Mouse (Mus musculus): ENCODE measurements around the gene Slc8a1. TPM values are rescaled to one million over a fixed set of nuclear protein-coding genes. Genes with fewer than 3 reads are reported as not detected.

Slc8a1 gene
- polyA plus RNA-seq, 1 experiment from 2014 or later = 83.6 TPM

DNA sequence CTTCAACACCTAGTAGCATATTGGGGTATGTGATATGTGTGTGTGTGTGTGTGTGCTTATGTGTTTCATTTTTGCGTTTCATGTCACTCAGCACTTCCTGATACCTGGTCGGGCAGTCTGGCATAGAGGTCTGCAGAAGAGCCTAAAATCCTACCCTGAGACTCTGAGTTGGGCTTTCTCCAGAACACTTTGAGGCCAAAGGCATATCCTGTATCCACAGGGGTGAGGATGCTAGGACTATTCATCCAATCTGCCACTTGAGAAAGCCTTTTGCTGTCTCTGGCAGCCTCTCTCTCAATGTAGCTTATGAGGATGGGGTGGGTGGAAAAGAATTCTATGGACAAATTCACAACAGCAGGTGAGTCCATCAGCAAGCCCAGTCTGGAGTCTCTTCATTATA lies 234.1 kb downstream of the Slc8a1 start:
- Histone ChIP-seq H3K27ac (peak overlapping the region; percentile 24; the same call in 1 of the 2 replicates), H3K36me3 (no peaks in the 10 kb centered on the region), H3K4me3 (no peak overlapping the region), H3K9me3 (replicated peaks) (no peaks in the 10 kb centered on the region), H3K9ac (no peak overlapping the region), H3K27me3 (no peaks in the 10 kb centered on the region), H3K4me1 (replicated peaks) (peaks cover 26% of the 10 kb centered on the region), H3K4me2 (no peak overlapping the region)
- ATAC-seq (replicated peaks; ENCODE audit: insufficient number of reproducible peaks, insufficient read depth, low FRiP score, low read depth) = no peak
- WGBS = 60% methylated on average over 2 of the region's 2 CpGs

DNA sequence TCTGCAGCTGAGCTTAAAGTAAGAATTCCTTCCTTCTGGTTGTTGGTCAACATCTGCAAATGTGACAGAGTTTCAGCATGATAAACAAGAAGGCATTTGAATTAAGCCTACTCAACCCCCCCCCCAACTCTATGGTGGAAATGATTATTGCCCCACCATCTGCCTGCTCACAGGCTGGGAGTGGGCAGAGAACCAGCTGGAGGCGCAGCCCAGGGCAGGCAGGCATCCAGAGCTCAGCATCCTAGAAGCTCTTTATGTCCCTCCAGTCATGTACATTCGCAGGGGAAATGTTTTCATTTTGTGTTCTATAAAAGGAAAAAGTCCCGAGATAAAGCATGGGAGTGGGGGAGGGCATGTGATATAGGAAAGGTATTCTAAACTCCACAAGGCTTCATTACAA lies 235.4 kb downstream of the Slc8a1 start:
- Histone ChIP-seq H3K9ac (no peak overlapping the region), H3K4me1 (replicated peaks) (peaks cover 30% of the 10 kb centered on the region), H3K36me3 (no peaks in the 10 kb centered on the region), H3K27ac (peak overlapping the region; percentile 31; the same call in 1 of the 2 replicates), H3K27me3 (no peaks in the 10 kb centered on the region), H3K4me3 (no peak overlapping the region), H3K9me3 (replicated peaks) (no peaks in the 10 kb centered on the region), H3K4me2 (no peak overlapping the region)
- no peak for ATAC-seq (replicated peaks; ENCODE audit: insufficient number of reproducible peaks, insufficient read depth, low FRiP score, low read depth)
- 57% methylated on average over 3 of the region's 3 CpGs for WGBS

DNA sequence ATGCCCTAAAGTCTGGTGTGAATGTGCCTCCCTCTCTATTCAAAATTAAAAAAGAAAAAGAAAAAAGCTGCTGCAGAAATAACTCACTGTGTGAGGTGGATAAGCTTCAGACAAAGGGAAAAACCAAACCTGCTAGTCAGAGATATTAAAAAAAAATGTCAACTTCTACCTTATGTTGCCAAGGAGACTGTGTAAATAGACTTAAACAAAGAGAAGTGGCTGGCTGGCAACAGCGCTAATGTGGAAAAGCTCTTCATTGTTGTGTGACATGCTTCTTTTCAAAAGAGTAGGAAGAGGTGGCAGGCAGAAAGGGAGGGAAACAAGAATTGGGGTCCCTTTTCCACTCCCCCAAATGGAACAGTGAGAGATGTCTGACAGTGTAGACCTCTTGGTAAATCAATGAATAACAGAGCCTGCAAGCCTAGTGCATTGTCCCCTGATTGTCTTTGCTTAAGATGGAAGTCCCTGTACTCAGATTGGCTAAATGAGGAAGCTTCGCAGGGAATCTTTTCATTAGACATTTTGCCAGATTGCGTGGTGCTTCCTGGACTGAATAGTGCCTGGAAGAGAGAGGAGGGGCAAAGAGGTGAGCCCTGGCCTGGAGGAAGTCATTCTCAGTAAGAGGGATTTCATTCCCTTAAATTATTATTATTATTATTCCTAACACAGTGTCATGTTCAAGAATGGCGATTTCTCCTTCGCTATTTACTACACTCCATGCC lies 237.3 kb downstream of the Slc8a1 start:
- H3K27me3 ChIP-seq = no peaks in the 10 kb centered on the region
- peak overlapping the region; percentile 45 for H3K27ac ChIP-seq
- H3K4me2 ChIP-seq = no peak overlapping the region
- no peak for ATAC-seq (replicated peaks; ENCODE audit: insufficient number of reproducible peaks, insufficient read depth, low FRiP score, low read depth)
- WGBS = 77% methylated on average over 5 of the region's 5 CpGs
- H3K4me1 ChIP-seq (replicated peaks) = peaks cover 32% of the 10 kb centered on the region
- no peak overlapping the region for H3K4me3 ChIP-seq
- H3K36me3 ChIP-seq = no peaks in the 10 kb centered on the region
- no peaks in the 10 kb centered on the region for H3K9me3 ChIP-seq (replicated peaks)
- no peak overlapping the region for H3K9ac ChIP-seq

DNA sequence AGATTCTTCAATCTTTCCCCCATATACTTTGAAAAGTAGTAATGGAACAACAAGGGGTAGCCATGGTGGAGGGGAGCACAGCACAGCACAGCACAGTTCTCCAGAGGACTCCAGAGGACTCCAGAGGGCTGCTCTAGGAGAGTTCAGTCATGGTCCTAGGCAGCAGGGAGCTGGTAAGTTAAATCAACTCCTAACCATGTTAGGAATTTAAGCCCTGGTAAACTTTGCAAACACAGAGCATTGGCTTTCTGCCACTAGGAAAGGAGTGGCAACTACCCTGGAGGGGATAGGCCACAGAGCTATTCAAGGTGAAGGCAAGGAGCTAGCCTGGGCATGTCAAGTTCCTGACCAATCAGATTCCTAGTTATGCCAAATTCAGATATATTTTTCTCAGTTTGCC lies 240.3 kb downstream of the Slc8a1 start:
- no peaks in the 10 kb centered on the region for H3K27me3 ChIP-seq
- no peak overlapping the region for H3K4me2 ChIP-seq
- H3K36me3 ChIP-seq = no peaks in the 10 kb centered on the region
- H3K4me3 ChIP-seq = no peak overlapping the region
- H3K9me3 ChIP-seq (replicated peaks) = no peaks in the 10 kb centered on the region
- peak overlapping the region; percentile 53; the same call in 1 of the 2 replicates for H3K27ac ChIP-seq
- no peak overlapping the region for H3K9ac ChIP-seq
- H3K4me1 ChIP-seq (replicated peaks) = peaks cover 38% of the 10 kb centered on the region
- ATAC-seq (replicated peaks; ENCODE audit: insufficient number of reproducible peaks, insufficient read depth, low FRiP score, low read depth) = 0 out of 2 replicates have a peak, but pooled peaks have one; percentile 24

DNA sequence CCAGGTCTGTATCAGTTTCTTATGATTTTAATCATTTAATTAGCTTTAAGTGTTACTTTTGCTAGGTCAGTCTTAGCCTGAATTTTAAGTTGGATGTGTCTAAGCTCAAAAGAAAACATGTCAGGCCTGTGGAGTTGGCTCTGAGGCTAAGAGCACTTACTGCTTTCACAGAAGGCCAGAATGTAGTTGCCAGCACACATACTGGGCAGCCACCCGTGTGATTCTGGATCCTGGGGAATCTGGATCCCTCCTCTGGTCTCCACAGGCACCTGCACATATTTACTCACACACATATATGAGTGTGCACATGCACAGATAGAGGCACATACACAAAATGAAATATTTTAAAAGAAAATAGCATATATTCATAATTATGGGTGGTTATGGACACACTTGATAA lies 241.6 kb downstream of the Slc8a1 start:
- no peaks in the 10 kb centered on the region for H3K27me3 ChIP-seq
- H3K4me1 ChIP-seq (replicated peaks) = peaks cover 39% of the 10 kb centered on the region
- no peak overlapping the region for H3K4me2 ChIP-seq
- H3K9me3 ChIP-seq (replicated peaks) = no peaks in the 10 kb centered on the region
- H3K4me3 ChIP-seq = no peak overlapping the region
- ATAC-seq (replicated peaks; ENCODE audit: insufficient number of reproducible peaks, insufficient read depth, low FRiP score, low read depth) = no peak
- no peaks in the 10 kb centered on the region for H3K36me3 ChIP-seq
- no peak overlapping the region for H3K27ac ChIP-seq
- 61% methylated on average over 1 of the region's 1 CpGs for WGBS
- H3K9ac ChIP-seq = no peak overlapping the region

DNA sequence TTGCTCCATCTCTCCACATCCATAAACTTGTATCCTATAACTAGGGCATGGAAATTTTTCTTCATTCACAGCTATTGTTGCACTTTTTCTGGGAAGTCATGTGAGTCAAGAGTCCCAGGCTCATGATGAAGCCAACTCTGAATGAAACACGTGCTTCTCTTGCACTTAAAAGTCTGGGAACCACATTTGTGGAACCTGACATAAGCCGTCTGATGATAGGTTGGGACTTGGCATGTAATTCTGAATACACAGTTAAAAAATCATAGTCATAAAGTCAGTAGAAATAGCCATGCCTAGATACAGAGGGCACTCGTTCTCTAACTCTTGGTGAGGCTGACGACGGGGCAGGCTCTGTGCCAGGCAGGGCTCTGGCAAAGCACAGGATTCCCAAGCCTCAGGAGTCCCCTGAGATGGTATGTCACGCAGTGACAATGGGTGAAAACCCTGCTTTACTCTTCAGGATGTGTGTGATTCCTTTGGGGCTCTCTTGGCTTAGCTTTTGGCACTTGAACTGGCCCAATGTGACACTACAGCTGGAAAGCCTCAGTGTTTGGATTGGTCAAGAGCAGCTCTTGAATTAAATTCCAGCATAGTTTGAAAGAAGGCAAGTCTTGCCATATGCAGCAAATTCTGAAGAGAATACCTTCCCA lies 245.8 kb downstream of the Slc8a1 start:
- no peaks in the 10 kb centered on the region for H3K27me3 ChIP-seq
- H3K4me3 ChIP-seq = no peak overlapping the region
- peak overlapping the region; percentile 70 for H3K27ac ChIP-seq
- no peaks in the 10 kb centered on the region for H3K9me3 ChIP-seq (replicated peaks)
- H3K9ac ChIP-seq = no peak overlapping the region
- 29% methylated on average over 6 of the region's 6 CpGs for WGBS
- no peaks in the 10 kb centered on the region for H3K36me3 ChIP-seq
- H3K4me2 ChIP-seq = no peak overlapping the region
- H3K4me1 ChIP-seq (replicated peaks) = peaks cover 28% of the 10 kb centered on the region
- ATAC-seq (replicated peaks; ENCODE audit: insufficient number of reproducible peaks, insufficient read depth, low FRiP score, low read depth) = peak; percentile 59; the same call in 1 of the 2 replicates

DNA sequence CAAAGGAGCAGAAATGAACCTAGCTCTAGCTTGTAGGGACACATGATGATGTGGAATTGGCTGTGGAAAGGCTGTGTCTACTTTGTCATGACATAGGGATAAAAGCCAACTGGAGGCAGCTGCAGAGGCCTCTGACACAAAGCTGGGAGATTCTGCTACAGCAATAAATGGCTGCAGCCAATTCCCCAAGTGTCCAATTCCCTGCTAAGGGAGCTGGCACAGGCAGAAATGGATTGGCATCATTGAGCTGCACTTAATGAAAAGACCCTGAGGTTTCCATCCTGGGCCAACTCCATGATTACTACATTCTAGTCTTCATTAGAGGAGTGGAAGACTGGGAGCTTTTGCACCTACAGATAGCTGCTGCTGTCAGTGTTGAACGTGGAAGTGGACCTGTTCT lies 251.8 kb downstream of the Slc8a1 start:
- Histone ChIP-seq H3K27ac (no peak overlapping the region), H3K9me3 (replicated peaks) (no peaks in the 10 kb centered on the region), H3K4me2 (no peak overlapping the region), H3K4me1 (replicated peaks) (peaks cover 36% of the 10 kb centered on the region), H3K27me3 (no peaks in the 10 kb centered on the region), H3K36me3 (no peaks in the 10 kb centered on the region), H3K9ac (no peak overlapping the region), H3K4me3 (no peak overlapping the region)
- WGBS = 60% methylated on average over 1 of the region's 1 CpGs
- ATAC-seq (replicated peaks; ENCODE audit: insufficient number of reproducible peaks, insufficient read depth, low FRiP score, low read depth) = no peak

DNA sequence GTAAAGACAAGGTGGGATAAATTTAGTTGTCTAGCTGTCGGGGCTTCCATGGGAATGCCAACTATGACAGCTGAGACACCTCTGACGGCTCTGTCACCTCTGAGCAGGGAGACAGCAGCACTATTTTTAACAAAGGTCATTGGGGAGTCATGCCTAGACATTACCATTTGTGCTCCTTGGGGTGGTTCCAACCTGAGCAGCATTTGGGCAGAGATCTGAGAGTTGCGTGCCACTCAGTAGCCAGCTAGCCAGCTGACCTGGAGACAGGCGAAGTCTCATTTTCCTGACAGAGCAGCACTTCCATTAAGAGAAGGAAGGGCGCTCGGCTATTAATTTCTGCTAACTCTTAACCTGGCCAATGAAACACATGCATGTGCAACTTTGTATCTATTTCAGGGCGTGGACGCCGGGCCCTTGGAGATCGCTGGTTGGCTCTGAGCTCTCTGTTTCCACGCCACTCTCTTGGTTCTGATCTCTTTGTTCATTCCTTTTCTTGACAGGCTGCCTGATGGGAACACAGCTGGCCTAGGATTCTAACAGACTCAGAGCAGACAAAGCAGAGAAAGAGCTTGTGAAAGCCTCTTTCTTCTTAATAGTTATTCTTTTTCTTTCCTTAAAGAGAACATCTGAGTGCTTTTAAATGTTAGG lies 256.2 kb downstream of the Slc8a1 start:
- Histone ChIP-seq H3K27me3 (no peaks in the 10 kb centered on the region), H3K4me2 (peak overlapping the region; percentile 44), H3K9me3 (replicated peaks) (no peaks in the 10 kb centered on the region), H3K36me3 (no peaks in the 10 kb centered on the region), H3K4me3 (no peak overlapping the region), H3K4me1 (replicated peaks) (peaks cover 57% of the 10 kb centered on the region), H3K27ac (peak overlapping the region; percentile 82), H3K9ac (no peak overlapping the region)
- ATAC-seq (replicated peaks; ENCODE audit: insufficient number of reproducible peaks, insufficient read depth, low FRiP score, low read depth) = peak; percentile 79
- WGBS = 36% methylated on average over 11 of the region's 11 CpGs

DNA sequence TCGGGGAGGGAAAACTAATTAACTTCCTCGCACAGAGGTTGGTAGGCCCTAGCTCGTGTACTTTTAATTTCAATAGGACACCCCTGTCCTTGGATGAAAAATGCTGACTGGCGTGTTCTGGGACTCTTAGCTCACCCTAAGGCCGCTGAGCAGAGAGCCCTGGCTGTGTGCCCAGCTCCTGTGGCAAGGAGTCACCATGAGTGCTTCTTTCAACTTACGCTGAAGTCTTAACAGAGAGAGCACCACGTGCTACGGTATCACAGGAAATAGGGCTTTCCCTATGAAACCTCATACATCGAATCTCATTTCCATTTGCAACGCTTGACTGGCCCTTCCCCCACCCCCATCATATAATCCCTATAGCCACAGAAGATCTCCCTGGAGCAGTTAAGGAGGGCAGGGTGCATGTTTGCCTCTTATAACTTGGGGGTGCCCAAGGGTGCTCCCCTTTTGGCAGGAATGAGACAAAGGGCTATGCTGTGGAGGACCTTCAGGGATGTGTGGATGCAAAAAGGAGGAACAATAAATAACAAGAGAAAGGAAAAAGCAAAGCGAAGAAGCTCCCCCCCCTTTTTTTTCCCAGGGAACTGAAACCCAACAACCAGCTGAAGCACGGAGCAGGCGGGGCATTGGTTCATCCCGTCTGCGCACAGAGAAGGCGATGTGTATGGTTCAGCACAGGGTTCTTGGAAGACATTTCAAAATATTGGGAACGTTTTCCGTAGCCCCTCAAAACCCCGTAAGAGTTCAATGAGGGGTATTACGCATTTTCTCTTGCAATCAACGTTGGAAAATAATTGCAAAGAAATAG lies 257.6 kb downstream of the Slc8a1 start:
- peak; percentile 71 for ATAC-seq (replicated peaks; ENCODE audit: insufficient number of reproducible peaks, insufficient read depth, low FRiP score, low read depth)

DNA sequence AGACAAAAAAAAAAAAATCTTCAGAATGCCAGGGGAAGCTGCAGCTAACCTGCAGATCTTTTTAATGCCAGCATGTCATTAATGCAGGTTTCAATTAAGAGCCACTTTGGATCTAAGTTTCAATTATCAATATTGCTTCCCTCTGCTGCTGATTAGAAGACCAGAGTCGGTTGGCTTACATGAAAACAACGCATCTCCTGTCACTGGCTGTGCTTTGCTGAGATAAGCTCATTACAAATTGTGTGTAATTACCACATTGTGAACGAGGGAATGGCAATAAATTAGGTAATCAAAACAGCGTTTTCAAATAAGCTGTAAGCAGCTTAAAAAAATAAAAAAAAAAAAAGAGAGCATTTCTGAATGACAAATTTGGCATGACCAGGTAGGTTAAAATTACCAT lies 258.4 kb downstream of the Slc8a1 start:
- no peak for ATAC-seq (replicated peaks; ENCODE audit: insufficient number of reproducible peaks, insufficient read depth, low FRiP score, low read depth)
- Histone ChIP-seq H3K4me3 (no peak overlapping the region), H3K27ac (peak overlapping the region; percentile 74), H3K9me3 (replicated peaks) (no peaks in the 10 kb centered on the region), H3K9ac (no peak overlapping the region), H3K36me3 (no peaks in the 10 kb centered on the region; the same call in 1 of the 2 replicates), H3K27me3 (no peaks in the 10 kb centered on the region), H3K4me1 (replicated peaks) (peaks cover 52% of the 10 kb centered on the region), H3K4me2 (no peak overlapping the region)
- WGBS = 55% methylated on average over 4 of the region's 4 CpGs

More for the DNA sequence above, 257.6 kb downstream of the Slc8a1 start:
- Histone ChIP-seq H3K9ac (0 out of 2 replicates have a peak overlapping the region, but pooled peaks have one; percentile 7), H3K27ac (peak overlapping the region; percentile 74), H3K4me2 (peak overlapping the region; percentile 42), H3K36me3 (no peaks in the 10 kb centered on the region; the same call in 1 of the 2 replicates), H3K4me3 (no peak overlapping the region), H3K4me1 (replicated peaks) (peaks cover 55% of the 10 kb centered on the region), H3K9me3 (replicated peaks) (no peaks in the 10 kb centered on the region), H3K27me3 (no peaks in the 10 kb centered on the region)
- 53% methylated on average over 21 of the region's 21 CpGs for WGBS

DNA sequence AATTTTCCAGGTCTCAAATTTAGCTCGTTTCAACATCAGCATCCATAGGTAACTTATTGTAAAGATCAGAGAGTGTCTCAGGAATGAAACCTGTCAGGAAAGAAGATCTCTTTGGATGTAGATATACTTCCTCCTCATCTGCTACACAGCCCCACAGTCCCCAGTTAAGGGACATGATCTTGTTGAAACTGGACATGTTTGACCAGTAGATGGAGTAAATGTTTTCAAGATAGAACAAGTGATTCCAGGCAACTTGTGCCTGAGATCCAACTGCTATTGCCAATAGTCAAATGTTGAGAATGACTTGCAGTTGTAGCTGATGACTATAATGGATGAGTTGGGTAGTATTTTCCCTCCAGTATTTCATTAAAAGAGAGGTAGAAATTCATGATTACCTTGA lies 260.8 kb downstream of the Slc8a1 start:
- no peak overlapping the region for H3K27ac ChIP-seq
- H3K36me3 ChIP-seq = no peaks in the 10 kb centered on the region; the same call in 1 of the 2 replicates
- no peaks in the 10 kb centered on the region for H3K9me3 ChIP-seq (replicated peaks)
- 72% methylated on average over 1 of the region's 1 CpGs for WGBS
- ATAC-seq (replicated peaks; ENCODE audit: insufficient number of reproducible peaks, insufficient read depth, low FRiP score, low read depth) = no peak
- peaks cover 35% of the 10 kb centered on the region for H3K4me1 ChIP-seq (replicated peaks)
- H3K4me2 ChIP-seq = no peak overlapping the region
- H3K4me3 ChIP-seq = no peak overlapping the region
- H3K27me3 ChIP-seq = no peaks in the 10 kb centered on the region
- no peak overlapping the region for H3K9ac ChIP-seq
